Mouse (Mus musculus) hindbrain, embryonic 12.5 days (tissue): ENCODE data around the gene Fbxl15. TPM values are rescaled to one million over a fixed set of nuclear protein-coding genes. Genes with fewer than 3 reads are reported as not detected.

Experiments used
- ATAC-seq: fragments of 200-750 bp; cut with Nextera tagmentation; 2 replicates; pipeline ENCODE4 v1.8.0; 2017; ENCODE audit warnings: moderate TSS enrichment; ENCODE audit not compliant: low FRiP score
- H3K27ac ChIP-seq: fragments of 300-500 bp; sonication (generic); 2 replicates; pipeline ENCODE4 v1.5.1; 2016; ENCODE audit warnings: mild to moderate bottlenecking
- H3K27me3 ChIP-seq: fragments of 300-500 bp; sonication (generic); 2 replicates; pipeline ENCODE4 v1.6.1; 2016; ENCODE audit warnings: mild to moderate bottlenecking
- H3K36me3 ChIP-seq: fragments of 300-500 bp; sonication (generic); 2 replicates; pipeline ENCODE4 v1.6.1; 2016; ENCODE audit warnings: mild to moderate bottlenecking
- H3K4me1 ChIP-seq: fragments of 300-500 bp; sonication (generic); 2 replicates; pipeline ENCODE4 v1.6.1; 2016
- H3K4me2 ChIP-seq: fragments of 300-500 bp; sonication (generic); replicated peaks from 2 replicates; pipeline ENCODE4 v1.6.1; 2016; ENCODE audit warnings: mild to moderate bottlenecking
- H3K4me3 ChIP-seq: fragments of 300-500 bp; sonication (generic); 2 replicates; pipeline ENCODE4 v1.5.1; 2016; ENCODE audit warnings: mild to moderate bottlenecking
- H3K9ac ChIP-seq: fragments of 300-500 bp; sonication (generic); 2 replicates; pipeline ENCODE4 v1.6.1; 2016; ENCODE audit warnings: mild to moderate bottlenecking, moderate library complexity
- H3K9me3 ChIP-seq: fragments of 300-500 bp; sonication (generic); replicated peaks from 2 replicates; pipeline ENCODE4 v1.6.1; 2016; ENCODE audit warnings: mild to moderate bottlenecking
- WGBS: fragments of 180-500 bp; shearing (Covaris S2); methylation state at CpG from one replicate; pipeline ENCODE4 v1.1.7; 2016; 5-methylcytosine and 5-hydroxymethylcytosine counted together
- polyA plus RNA-seq: library from polyadenylated mRNA; unstranded; fragments of >200 nt; fragmentation: Nextera tagmentation; extraction: Ambion mirVana; gene quantifications from 2 replicates; pipeline ENCODE4 v1.2.1, GENCODE M21; 2016

Gene Fbxl15
- polyA plus RNA-seq, 1 experiment from 2014 or later, result 28.3 TPM

GRCm38 (mm10) chr19:46303251-46304215 lies 24.5 kb upstream of the Fbxl15 start:
- H3K4me3 ChIP-seq, result peak overlapping the region; percentile 39
- peak overlapping the region; percentile 88 for H3K4me2 ChIP-seq
- no peaks in the 10 kb centered on the region for H3K36me3 ChIP-seq
- 60% methylated on average over 18 of the region's 18 CpGs for WGBS
- no peak overlapping the region for H3K9ac ChIP-seq
- peaks cover 31% of the 10 kb centered on the region for H3K27me3 ChIP-seq
- H3K9me3 ChIP-seq, result no peaks in the 10 kb centered on the region
- peaks cover 16% of the 10 kb centered on the region for H3K4me1 ChIP-seq
- H3K27ac ChIP-seq, result no peak overlapping the region
- ATAC-seq, result no peak

GRCm38 (mm10) chr19:46304216-46304841 lies 23.7 kb upstream of the Fbxl15 start, which contains the start of gene Nfkb2:
TSS of gene Nfkb2 (plus strand) at chr19:46304320.
- Histone ChIP-seq H3K27me3 (peaks cover 34% of the 10 kb centered on the region), H3K36me3 (no peaks in the 10 kb centered on the region), H3K9me3 (no peaks in the 10 kb centered on the region), H3K4me1 (peaks cover 22% of the 10 kb centered on the region), H3K27ac (0 out of 2 replicates have a peak within 1 kb of the TSS, but pooled peaks have one; percentile 18), H3K4me3 (peak within 1 kb of the TSS; percentile 39), H3K9ac (peak within 1 kb of the TSS; percentile 29), H3K4me2 (peak within 1 kb of the TSS; percentile 88)
- peak; percentile 80 for ATAC-seq
- 0% methylated on average over 39 of the region's 39 CpGs for WGBS

- Histone ChIP-seq H3K27me3 (peaks cover 38% of the 10 kb centered on the region), H3K27ac (no peak overlapping the region), H3K4me1 (peaks cover 26% of the 10 kb centered on the region), H3K9ac (peak overlapping the region; percentile 29), H3K4me2 (peak overlapping the region; percentile 88), H3K36me3 (no peaks in the 10 kb centered on the region), H3K9me3 (no peaks in the 10 kb centered on the region), H3K4me3 (peak overlapping the region; percentile 39)
- ATAC-seq, result peak; percentile 27; the same call in 1 of the 2 replicates
- 1% methylated on average over 33 of the region's 34 CpGs for WGBS
Observed at GRCm38 (mm10) chr19:46304908-46305333, 23.1 kb upstream of the Fbxl15 start.

GRCm38 (mm10) chr19:46305432-46306267 lies 22.3 kb upstream of the Fbxl15 start:
- H3K4me1 ChIP-seq, result peaks cover 26% of the 10 kb centered on the region
- H3K4me3 ChIP-seq, result peak overlapping the region; percentile 39
- peaks cover 38% of the 10 kb centered on the region for H3K27me3 ChIP-seq
- under 1% methylated on average over 41 of the region's 43 CpGs for WGBS
- 0 out of 2 replicates have a peak, but pooled peaks cover under 1% of the 10 kb centered on the region for H3K36me3 ChIP-seq
- H3K4me2 ChIP-seq, result peak overlapping the region; percentile 88
- peak; percentile 29 for ATAC-seq
- H3K9ac ChIP-seq, result peak overlapping the region; percentile 29
- H3K27ac ChIP-seq, result no peak overlapping the region
- H3K9me3 ChIP-seq, result no peaks in the 10 kb centered on the region

- Histone ChIP-seq H3K27me3 (peaks cover 44% of the 10 kb centered on the region), H3K4me2 (peak overlapping the region; percentile 88), H3K9ac (peak overlapping the region; percentile 29; the same call in 1 of the 2 replicates), H3K4me1 (peaks cover 26% of the 10 kb centered on the region), H3K36me3 (peaks cover 6% of the 10 kb centered on the region; the same call in 1 of the 2 replicates), H3K4me3 (peak overlapping the region; percentile 39; the same call in 1 of the 2 replicates), H3K27ac (no peak overlapping the region), H3K9me3 (no peaks in the 10 kb centered on the region)
- WGBS, result 54% methylated on average over 5 of the region's 5 CpGs
- ATAC-seq, result no peak
Observed at GRCm38 (mm10) chr19:46306268-46306610, 21.7 kb upstream of the Fbxl15 start.

- no peak for ATAC-seq
- H3K4me3 ChIP-seq, result no peak overlapping the region
- peaks cover 26% of the 10 kb centered on the region for H3K4me1 ChIP-seq
- no peak overlapping the region for H3K4me2 ChIP-seq
- peaks cover 47% of the 10 kb centered on the region for H3K27me3 ChIP-seq
- H3K9me3 ChIP-seq, result no peaks in the 10 kb centered on the region
- WGBS, result 88% methylated on average over 9 of the region's 9 CpGs
- H3K27ac ChIP-seq, result no peak overlapping the region
- peaks cover 10% of the 10 kb centered on the region; the same call in 1 of the 2 replicates for H3K36me3 ChIP-seq
- H3K9ac ChIP-seq, result no peak overlapping the region
Observed at GRCm38 (mm10) chr19:46306751-46307289, 21.2 kb upstream of the Fbxl15 start.

GRCm38 (mm10) chr19:46307781-46308180 lies 20.2 kb upstream of the Fbxl15 start:
- Histone ChIP-seq H3K36me3 (peaks cover 14% of the 10 kb centered on the region), H3K27me3 (peaks cover 54% of the 10 kb centered on the region), H3K9ac (no peak overlapping the region), H3K9me3 (no peaks in the 10 kb centered on the region), H3K4me2 (no peak overlapping the region), H3K4me3 (no peak overlapping the region), H3K4me1 (peaks cover 26% of the 10 kb centered on the region), H3K27ac (no peak overlapping the region)
- ATAC-seq, result no peak
- WGBS, result 78% methylated on average over 16 of the region's 16 CpGs

GRCm38 (mm10) chr19:46308303-46308702 lies 19.7 kb upstream of the Fbxl15 start:
- H3K4me2 ChIP-seq, result peak overlapping the region; percentile 75
- no peak for ATAC-seq
- peaks cover 59% of the 10 kb centered on the region for H3K27me3 ChIP-seq
- WGBS, result 54% methylated on average over 16 of the region's 16 CpGs
- H3K9me3 ChIP-seq, result no peaks in the 10 kb centered on the region
- peaks cover 26% of the 10 kb centered on the region for H3K4me1 ChIP-seq
- H3K4me3 ChIP-seq, result no peak overlapping the region
- peak overlapping the region; percentile 65 for H3K9ac ChIP-seq
- H3K36me3 ChIP-seq, result peaks cover 16% of the 10 kb centered on the region
- H3K27ac ChIP-seq, result no peak overlapping the region

- peak overlapping the region; percentile 75 for H3K4me2 ChIP-seq
Observed at GRCm38 (mm10) chr19:46308706-46309435, 19.1 kb upstream of the Fbxl15 start.

GRCm38 (mm10) chr19:46309651-46310305 lies 18.2 kb upstream of the Fbxl15 start:
- 81% methylated on average over 21 of the region's 21 CpGs for WGBS
- H3K9ac ChIP-seq, result no peak overlapping the region
- no peak overlapping the region for H3K27ac ChIP-seq

More at GRCm38 (mm10) chr19:46308706-46309435, 19.1 kb upstream of the Fbxl15 start:
- H3K27ac ChIP-seq, result no peak overlapping the region
- peak overlapping the region; percentile 65 for H3K9ac ChIP-seq
- no peaks in the 10 kb centered on the region for H3K9me3 ChIP-seq
- peaks cover 26% of the 10 kb centered on the region for H3K4me1 ChIP-seq
- H3K4me3 ChIP-seq, result peak overlapping the region; percentile 37
- 1% methylated on average over 46 of the region's 47 CpGs for WGBS
- H3K27me3 ChIP-seq, result peaks cover 64% of the 10 kb centered on the region
- H3K36me3 ChIP-seq, result peaks cover 20% of the 10 kb centered on the region
- peak; percentile 21 for ATAC-seq

More at GRCm38 (mm10) chr19:46309651-46310305, 18.2 kb upstream of the Fbxl15 start:
- Histone ChIP-seq H3K4me3 (no peak overlapping the region), H3K27me3 (peaks cover 71% of the 10 kb centered on the region), H3K36me3 (peaks cover 20% of the 10 kb centered on the region), H3K9me3 (no peaks in the 10 kb centered on the region), H3K4me2 (no peak overlapping the region), H3K4me1 (peaks cover 24% of the 10 kb centered on the region)
- no peak for ATAC-seq
